Mouse (Mus musculus): ENCODE measurements around the gene Klc4. TPM values are rescaled to one million over a fixed set of nuclear protein-coding genes. Genes with fewer than 3 reads are reported as not detected.

The Klc4 gene
- polyA plus RNA-seq, 1 experiment from 2014 or later, result 23.4 TPM

GRCm38 (mm10) chr17:46602212-46602611 lies 43.6 kb downstream of the Klc4 start:
- H3K9ac ChIP-seq, result no peak overlapping the region
- H3K9me3 ChIP-seq (replicated peaks), result no peaks in the 10 kb centered on the region
- no peaks in the 10 kb centered on the region for H3K36me3 ChIP-seq
- H3K4me3 ChIP-seq (replicated peaks), result no peak overlapping the region
- H3K4me1 ChIP-seq, result peaks cover 47% of the 10 kb centered on the region
- peak overlapping the region; percentile 77 for H3K27ac ChIP-seq (replicated peaks)
- 0 out of 2 replicates have a peak overlapping the region, but pooled peaks have one; percentile 24 for H3K4me2 ChIP-seq (replicated peaks)
- 26% methylated on average over 9 of the region's 9 CpGs for WGBS
- peak; percentile 65 for ATAC-seq (ENCODE audit: insufficient number of reproducible peaks, low FRiP score, low TSS enrichment, low read depth)
- no peaks in the 10 kb centered on the region for H3K27me3 ChIP-seq

GRCm38 (mm10) chr17:46600569-46600968 lies 45.3 kb downstream of the Klc4 start:
- no peak overlapping the region for H3K4me3 ChIP-seq (replicated peaks)
- no peak overlapping the region for H3K4me2 ChIP-seq (replicated peaks)
- no peaks in the 10 kb centered on the region for H3K9me3 ChIP-seq (replicated peaks)
- no peak for ATAC-seq (ENCODE audit: insufficient number of reproducible peaks, low FRiP score, low TSS enrichment, low read depth)
- WGBS, result 97% methylated on average over 2 of the region's 2 CpGs
- no peak overlapping the region for H3K27ac ChIP-seq (replicated peaks)
- no peaks in the 10 kb centered on the region for H3K27me3 ChIP-seq
- H3K36me3 ChIP-seq, result 0 out of 2 replicates have a peak, but pooled peaks cover 4% of the 10 kb centered on the region
- no peak overlapping the region for H3K9ac ChIP-seq
- peaks cover 37% of the 10 kb centered on the region for H3K4me1 ChIP-seq

GRCm38 (mm10) chr17:46598963-46599362 lies 46.9 kb downstream of the Klc4 start:
- Histone ChIP-seq H3K27ac (replicated peaks) (no peak overlapping the region), H3K9ac (no peak overlapping the region), H3K36me3 (0 out of 2 replicates have a peak, but pooled peaks cover 4% of the 10 kb centered on the region), H3K4me2 (replicated peaks) (no peak overlapping the region), H3K4me3 (replicated peaks) (no peak overlapping the region), H3K4me1 (peaks cover 39% of the 10 kb centered on the region), H3K9me3 (replicated peaks) (no peaks in the 10 kb centered on the region), H3K27me3 (no peaks in the 10 kb centered on the region)
- 73% methylated on average over 4 of the region's 4 CpGs for WGBS
- ATAC-seq (ENCODE audit: insufficient number of reproducible peaks, low FRiP score, low TSS enrichment, low read depth), result no peak

- ATAC-seq (ENCODE audit: insufficient number of reproducible peaks, low FRiP score, low TSS enrichment, low read depth), result no peak
- no peak overlapping the region for H3K27ac ChIP-seq (replicated peaks)
- peaks cover 45% of the 10 kb centered on the region for H3K4me1 ChIP-seq
- no peak overlapping the region for H3K9ac ChIP-seq
- H3K27me3 ChIP-seq, result no peaks in the 10 kb centered on the region
- no peak overlapping the region for H3K4me3 ChIP-seq (replicated peaks)
- H3K36me3 ChIP-seq, result 0 out of 2 replicates have a peak, but pooled peaks cover 4% of the 10 kb centered on the region
- H3K4me2 ChIP-seq (replicated peaks), result no peak overlapping the region
- WGBS, result 85% methylated on average over 11 of the region's 11 CpGs
- H3K9me3 ChIP-seq (replicated peaks), result no peaks in the 10 kb centered on the region
Measured at GRCm38 (mm10) chr17:46597956-46598355, 47.9 kb downstream of the Klc4 start.

GRCm38 (mm10) chr17:46595336-46595735 lies 50.5 kb downstream of the Klc4 start:
- Histone ChIP-seq H3K4me1 (peaks cover 41% of the 10 kb centered on the region), H3K4me2 (replicated peaks) (peak overlapping the region; percentile 27; the same call in 1 of the 2 replicates), H3K9ac (no peak overlapping the region), H3K36me3 (peaks cover 4% of the 10 kb centered on the region), H3K9me3 (replicated peaks) (no peaks in the 10 kb centered on the region), H3K27ac (replicated peaks) (peak overlapping the region; percentile 89), H3K27me3 (no peaks in the 10 kb centered on the region), H3K4me3 (replicated peaks) (0 out of 2 replicates have a peak overlapping the region, but pooled peaks have one; percentile 7)
- 64% methylated on average over 6 of the region's 6 CpGs for whole genome bisulfite sequencing
- no peak for ATAC-seq (ENCODE audit: insufficient number of reproducible peaks, low FRiP score, low TSS enrichment, low read depth)

GRCm38 (mm10) chr17:46594606-46595005 lies 51.2 kb downstream of the Klc4 start:
- H3K4me2 ChIP-seq (replicated peaks), result peak overlapping the region; percentile 27; the same call in 1 of the 2 replicates
- 0 out of 2 replicates have a peak overlapping the region, but pooled peaks have one; percentile 7 for H3K4me3 ChIP-seq (replicated peaks)
- peaks cover 41% of the 10 kb centered on the region for H3K4me1 ChIP-seq
- peak; percentile 79 for ATAC-seq (ENCODE audit: insufficient number of reproducible peaks, low FRiP score, low TSS enrichment, low read depth)
- H3K27ac ChIP-seq (replicated peaks), result peak overlapping the region; percentile 89
- H3K9me3 ChIP-seq (replicated peaks), result no peaks in the 10 kb centered on the region
- peaks cover 12% of the 10 kb centered on the region for H3K36me3 ChIP-seq
- no peaks in the 10 kb centered on the region for H3K27me3 ChIP-seq
- WGBS, result 14% methylated on average over 9 of the region's 9 CpGs
- H3K9ac ChIP-seq, result no peak overlapping the region

- peaks cover 36% of the 10 kb centered on the region for H3K4me1 ChIP-seq
- peak overlapping the region; percentile 34; the same call in 1 of the 2 replicates for H3K27ac ChIP-seq (replicated peaks)
- H3K9me3 ChIP-seq (replicated peaks), result no peaks in the 10 kb centered on the region
- H3K4me3 ChIP-seq (replicated peaks), result no peak overlapping the region
- no peak overlapping the region for H3K9ac ChIP-seq
- H3K4me2 ChIP-seq (replicated peaks), result no peak overlapping the region
- peaks cover 26% of the 10 kb centered on the region for H3K36me3 ChIP-seq
- WGBS, result 70% methylated on average over 4 of the region's 4 CpGs
- H3K27me3 ChIP-seq, result no peaks in the 10 kb centered on the region
- ATAC-seq (ENCODE audit: insufficient number of reproducible peaks, low FRiP score, low TSS enrichment, low read depth), result no peak
Measured at GRCm38 (mm10) chr17:46593124-46593523, 52.7 kb downstream of the Klc4 start.

- Histone ChIP-seq H3K4me2 (replicated peaks) (no peak overlapping the region), H3K9me3 (replicated peaks) (no peaks in the 10 kb centered on the region), H3K9ac (no peak overlapping the region), H3K36me3 (peaks cover 42% of the 10 kb centered on the region), H3K27me3 (no peaks in the 10 kb centered on the region), H3K4me1 (peaks cover 34% of the 10 kb centered on the region), H3K4me3 (replicated peaks) (no peak overlapping the region), H3K27ac (replicated peaks) (no peak overlapping the region)
- no peak for ATAC-seq (ENCODE audit: insufficient number of reproducible peaks, low FRiP score, low TSS enrichment, low read depth)
- WGBS, result 79% methylated on average over 19 of the region's 19 CpGs
Measured at GRCm38 (mm10) chr17:46591406-46591805, 54.4 kb downstream of the Klc4 start.

- Histone ChIP-seq H3K36me3 (peaks cover 48% of the 10 kb centered on the region), H3K27me3 (no peaks in the 10 kb centered on the region), H3K4me3 (replicated peaks) (no peak overlapping the region), H3K9me3 (replicated peaks) (no peaks in the 10 kb centered on the region), H3K4me2 (replicated peaks) (no peak overlapping the region), H3K4me1 (peaks cover 32% of the 10 kb centered on the region), H3K27ac (replicated peaks) (no peak overlapping the region), H3K9ac (no peak overlapping the region)
- ATAC-seq (ENCODE audit: insufficient number of reproducible peaks, low FRiP score, low TSS enrichment, low read depth), result no peak
- WGBS, result 88% methylated on average over 7 of the region's 7 CpGs
Measured at GRCm38 (mm10) chr17:46590439-46590838, 55.4 kb downstream of the Klc4 start.

GRCm38 (mm10) chr17:46589635-46590314 lies 56.0 kb downstream of the Klc4 start:
- Histone ChIP-seq H3K4me3 (replicated peaks) (no peak overlapping the region), H3K36me3 (peaks cover 55% of the 10 kb centered on the region), H3K9ac (no peak overlapping the region), H3K27me3 (no peaks in the 10 kb centered on the region), H3K4me1 (peaks cover 25% of the 10 kb centered on the region), H3K9me3 (replicated peaks) (no peaks in the 10 kb centered on the region), H3K27ac (replicated peaks) (no peak overlapping the region), H3K4me2 (replicated peaks) (no peak overlapping the region)
- 85% methylated on average over 16 of the region's 16 CpGs for WGBS
- no peak for ATAC-seq (ENCODE audit: insufficient number of reproducible peaks, low FRiP score, low TSS enrichment, low read depth)

- peaks cover 59% of the 10 kb centered on the region for H3K36me3 ChIP-seq
- no peak for ATAC-seq (ENCODE audit: insufficient number of reproducible peaks, low FRiP score, low TSS enrichment, low read depth)
- no peak overlapping the region for H3K4me2 ChIP-seq (replicated peaks)
- no peaks in the 10 kb centered on the region for H3K27me3 ChIP-seq
- no peak overlapping the region for H3K27ac ChIP-seq (replicated peaks)
- H3K9me3 ChIP-seq (replicated peaks), result no peaks in the 10 kb centered on the region
- peaks cover 19% of the 10 kb centered on the region for H3K4me1 ChIP-seq
- H3K4me3 ChIP-seq (replicated peaks), result no peak overlapping the region
- H3K9ac ChIP-seq, result no peak overlapping the region
- 89% methylated on average over 6 of the region's 6 CpGs for WGBS
Measured at GRCm38 (mm10) chr17:46588913-46589312, 56.9 kb downstream of the Klc4 start.

- H3K36me3 ChIP-seq, result peaks cover 61% of the 10 kb centered on the region
- H3K9me3 ChIP-seq (replicated peaks), result no peaks in the 10 kb centered on the region
- WGBS, result 68% methylated on average over 9 of the region's 9 CpGs
- peaks cover 12% of the 10 kb centered on the region for H3K4me1 ChIP-seq
- H3K4me2 ChIP-seq (replicated peaks), result no peak overlapping the region
- no peaks in the 10 kb centered on the region for H3K27me3 ChIP-seq
- no peak overlapping the region for H3K27ac ChIP-seq (replicated peaks)
- H3K9ac ChIP-seq, result no peak overlapping the region
- no peak for ATAC-seq (ENCODE audit: insufficient number of reproducible peaks, low FRiP score, low TSS enrichment, low read depth)
- no peak overlapping the region for H3K4me3 ChIP-seq (replicated peaks)
Measured at GRCm38 (mm10) chr17:46588173-46588572, 57.6 kb downstream of the Klc4 start.
